Mouse (Mus musculus) left cerebral cortex, postnatal 4 days (tissue): ENCODE data around the gene Gak. TPM values are rescaled to one million over a fixed set of nuclear protein-coding genes. Genes with fewer than 3 reads are reported as not detected.
"Not testable (repeated sequence)": the region's sequence is repeated elsewhere in the genome, so short reads cannot be mapped to it uniquely, and the experiment has no call there.

ENCODE experiments used
- DNase-seq: peaks from one replicate; pipeline ENCODE4 v3.0.0-alpha.2; 2022
- intact Hi-C: fragments of 180-260 bp; cut with DNase I; formaldehyde crosslinking; loops from one replicate; pipeline ENCODE4 v1.15.1; 2025
- total RNA-seq, 2 experiments: library from RNA; stranded (reverse); gene quantifications; 2 replicates each; pipeline ENCODE4 v1.2.3; 2021

Gak gene
- total RNA-seq, 2 experiments from 2014 or later = 72.0 to 78.4 TPM

- intact Hi-C loops = no loop called here
Measured at GRCm38 (mm10) chr5:108657406-108657805, 27.9 kb upstream of the Gak start.

DNA sequence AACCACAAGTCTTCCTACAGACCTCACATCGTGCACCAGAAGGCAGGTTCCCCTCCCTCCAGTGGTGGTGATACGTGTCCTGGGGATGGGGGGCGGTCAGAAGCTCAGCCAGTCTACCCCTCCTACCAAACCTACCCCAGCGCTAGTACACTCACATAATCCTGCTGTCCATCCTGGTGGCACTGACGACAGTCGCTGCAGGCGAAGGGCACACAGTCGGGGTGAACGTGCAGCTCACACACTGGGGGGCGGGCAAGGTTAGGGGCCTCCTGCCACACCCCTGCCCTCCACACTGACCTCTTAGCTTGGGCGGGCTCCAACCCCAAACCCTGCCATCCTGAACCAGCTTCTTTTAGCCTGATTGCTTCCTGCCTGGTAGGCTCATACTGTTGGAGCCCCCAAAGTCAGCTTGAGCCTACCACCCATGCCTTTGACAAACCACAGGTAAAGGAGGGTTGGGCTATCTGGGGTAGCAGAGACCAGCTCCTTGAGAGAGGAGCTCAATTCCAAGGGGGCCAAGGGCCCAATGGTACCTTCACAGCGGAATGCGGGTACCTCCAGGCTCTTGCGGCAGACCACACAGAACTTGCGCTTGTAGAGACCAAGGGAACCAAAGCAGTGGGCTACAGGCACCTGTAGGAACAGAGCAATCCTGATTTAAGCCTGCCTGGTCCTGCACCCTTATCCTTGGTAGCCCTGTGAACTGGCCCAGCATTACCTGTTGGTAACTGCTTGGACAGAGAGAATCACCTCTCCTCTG, 26.5 kb upstream of the Gak start:
- no peak for DNase-seq
- intact Hi-C loops = no loop called here

More at GRCm38 (mm10) chr5:108657406-108657805, 27.9 kb upstream of the Gak start:
- DNase-seq = no peak

DNA sequence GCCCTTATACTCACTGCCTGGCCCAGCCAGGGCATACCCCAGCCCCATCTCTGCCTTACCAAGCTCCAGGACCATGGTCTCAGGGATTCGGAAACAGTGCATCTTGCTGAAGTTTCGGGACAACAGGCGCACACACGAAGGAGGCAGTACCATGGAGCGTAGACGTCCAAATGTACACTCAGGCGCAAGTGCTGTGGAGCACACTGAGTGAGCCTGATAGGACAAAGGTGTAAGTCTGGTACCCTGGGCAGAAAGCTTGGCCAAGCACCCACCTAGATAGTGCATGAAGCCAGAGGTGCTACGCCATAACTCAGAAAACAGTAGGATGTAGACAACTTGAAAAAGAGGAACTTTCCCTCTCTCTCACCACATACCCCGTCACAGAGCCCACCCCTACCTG, 25.8 kb upstream of the Gak start:
- intact Hi-C loops = no loop called here
- no peak for DNase-seq

DNA sequence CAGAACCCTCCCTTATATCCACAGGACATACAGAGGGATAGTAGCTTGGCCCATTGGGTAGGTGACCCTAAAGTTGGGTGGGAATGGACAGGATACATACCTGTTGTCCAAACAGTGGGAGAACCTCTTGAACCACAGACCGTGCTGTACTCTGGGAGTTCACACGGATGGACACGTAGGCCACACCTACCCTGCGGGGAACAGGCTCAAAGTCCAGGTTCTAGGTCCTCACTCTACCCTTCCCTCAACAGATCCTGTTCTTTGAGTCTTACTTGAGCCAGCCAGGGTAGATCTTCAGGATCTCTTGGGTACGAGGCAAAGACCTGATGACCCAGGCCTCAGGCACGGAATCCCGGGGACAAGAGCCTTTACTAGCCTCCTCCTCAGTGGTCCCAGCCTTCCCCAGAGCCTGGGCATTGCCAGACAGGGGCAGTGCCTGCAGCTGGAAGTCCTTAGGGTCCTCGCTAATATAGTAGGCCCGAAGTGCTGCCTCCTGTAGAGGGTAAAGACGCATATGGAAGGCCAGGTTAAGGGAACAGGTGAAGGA, 25.0 kb upstream of the Gak start:
- no peak for DNase-seq
- intact Hi-C loops = no loop called here

DNA sequence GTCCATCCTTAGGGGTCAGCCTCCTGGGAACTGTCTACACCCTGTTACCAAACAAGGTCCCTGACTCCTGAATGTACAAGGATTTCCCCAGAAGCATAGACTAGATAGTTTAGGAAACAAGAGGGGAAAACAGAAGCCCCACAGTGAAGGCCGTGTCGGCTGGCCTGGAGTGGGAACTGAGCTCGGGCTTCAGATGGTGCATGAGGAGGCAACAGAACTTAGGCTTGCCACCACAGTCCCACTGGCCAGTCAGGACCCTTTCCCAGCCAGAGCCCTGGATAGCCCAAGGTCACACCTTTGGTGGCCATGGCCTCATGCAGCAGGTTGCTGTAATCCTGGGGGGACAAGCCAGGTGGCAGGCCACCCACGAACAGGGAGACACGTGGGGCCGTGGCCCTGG, 23.8 kb upstream of the Gak start:
- no peak for DNase-seq
- intact Hi-C loops = no loop called here

DNA sequence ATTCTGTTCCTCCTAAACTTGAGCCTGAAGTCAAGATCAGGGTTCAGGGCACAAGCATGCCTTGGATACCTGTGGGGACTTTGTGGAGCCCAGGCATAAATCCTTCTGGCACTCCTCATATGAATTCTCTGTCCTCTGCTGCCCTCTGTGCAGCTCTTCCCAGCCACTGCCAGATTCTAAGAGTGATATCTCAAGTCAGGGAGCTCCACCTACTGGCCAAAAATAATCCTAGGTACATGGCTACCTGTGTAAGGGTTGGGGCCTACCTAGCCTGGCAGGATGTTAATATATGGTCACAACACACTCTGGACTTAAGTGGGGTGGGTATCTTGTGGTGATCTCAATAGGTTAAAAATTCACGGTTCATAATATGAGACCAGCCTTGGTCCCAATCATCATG, 22.3 kb upstream of the Gak start:
- intact Hi-C loops = no loop called here
- DNase-seq = peak; percentile 51

- intact Hi-C loops = no loop called here
- no peak for DNase-seq
Measured at GRCm38 (mm10) chr5:108651136-108651720, 21.7 kb upstream of the Gak start.

- intact Hi-C loops = no loop called here
- DNase-seq = no peak
Measured at GRCm38 (mm10) chr5:108650341-108650740, 20.8 kb upstream of the Gak start.

DNA sequence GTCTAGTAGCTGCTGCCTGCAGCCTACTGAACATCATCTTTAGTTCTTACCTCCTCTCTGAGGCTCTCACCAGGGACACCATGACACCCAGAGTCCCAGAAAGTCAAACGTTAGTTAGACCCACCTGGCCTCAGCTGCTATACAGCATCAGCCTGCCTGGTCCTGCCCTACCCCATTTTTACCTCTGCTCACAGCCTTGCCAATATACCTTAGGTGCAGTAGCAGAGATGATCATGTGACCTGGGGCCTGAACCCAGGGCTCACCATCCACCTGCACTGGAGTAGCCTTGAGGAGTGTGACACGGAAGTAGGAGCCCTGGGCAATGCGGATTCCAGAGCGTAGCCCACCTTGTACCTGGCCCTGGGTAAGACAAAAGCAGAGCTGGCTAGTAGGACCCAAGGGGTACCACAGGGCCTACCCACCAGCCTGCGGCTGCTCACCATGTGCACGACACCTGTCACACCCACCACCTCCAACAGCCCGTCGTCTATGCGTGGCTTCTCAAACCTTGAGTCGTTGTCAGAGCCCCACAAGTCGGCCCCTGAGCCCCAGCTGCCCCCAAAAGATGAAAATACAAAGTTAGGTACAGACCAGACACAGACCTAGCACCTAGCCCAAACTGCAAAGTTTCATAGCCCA, 19.5 kb upstream of the Gak start:
- intact Hi-C loops = no loop called here
- DNase-seq = no peak

- DNase-seq = no peak
- intact Hi-C loops = no loop called here
Measured at GRCm38 (mm10) chr5:108647820-108648465, 18.4 kb upstream of the Gak start.

DNA sequence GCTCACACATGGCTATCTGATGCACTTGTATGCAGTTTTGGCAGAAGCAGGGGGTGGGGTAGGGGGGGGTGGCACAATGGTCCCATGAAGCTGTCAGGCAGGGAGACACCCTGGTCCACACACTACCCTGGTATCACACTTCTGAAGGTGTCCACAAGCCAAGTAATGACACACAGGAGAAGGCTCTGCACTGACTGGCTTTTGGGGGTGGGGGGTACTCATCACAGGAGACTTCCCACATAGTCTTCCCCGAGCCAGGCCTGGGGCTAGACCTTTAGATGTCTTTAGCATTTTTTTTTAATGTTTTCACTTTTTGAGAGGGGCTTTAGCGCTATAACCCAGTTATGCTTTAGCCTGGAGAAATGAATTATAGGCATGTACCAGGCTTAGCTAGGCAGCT, 17.8 kb upstream of the Gak start:
- no peak for DNase-seq
- intact Hi-C loops = no loop called here

DNA sequence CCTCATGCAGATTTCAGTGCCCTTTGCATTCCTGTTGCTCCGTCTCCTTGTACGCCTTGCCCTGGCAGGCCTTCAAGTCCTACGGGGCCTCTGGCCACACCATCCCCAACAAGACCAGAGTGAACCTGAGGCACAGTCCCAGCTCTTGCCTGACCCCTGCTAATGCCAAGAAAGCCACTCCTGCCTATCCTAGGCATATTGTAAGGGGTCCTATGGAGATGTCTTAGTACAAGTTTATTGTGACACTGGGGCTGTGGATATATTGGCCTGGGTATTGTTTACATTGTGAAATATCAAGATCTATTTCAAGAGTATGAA, 16.7 kb upstream of the Gak start:
- DNase-seq = no peak
- intact Hi-C loops = no loop called here

DNA sequence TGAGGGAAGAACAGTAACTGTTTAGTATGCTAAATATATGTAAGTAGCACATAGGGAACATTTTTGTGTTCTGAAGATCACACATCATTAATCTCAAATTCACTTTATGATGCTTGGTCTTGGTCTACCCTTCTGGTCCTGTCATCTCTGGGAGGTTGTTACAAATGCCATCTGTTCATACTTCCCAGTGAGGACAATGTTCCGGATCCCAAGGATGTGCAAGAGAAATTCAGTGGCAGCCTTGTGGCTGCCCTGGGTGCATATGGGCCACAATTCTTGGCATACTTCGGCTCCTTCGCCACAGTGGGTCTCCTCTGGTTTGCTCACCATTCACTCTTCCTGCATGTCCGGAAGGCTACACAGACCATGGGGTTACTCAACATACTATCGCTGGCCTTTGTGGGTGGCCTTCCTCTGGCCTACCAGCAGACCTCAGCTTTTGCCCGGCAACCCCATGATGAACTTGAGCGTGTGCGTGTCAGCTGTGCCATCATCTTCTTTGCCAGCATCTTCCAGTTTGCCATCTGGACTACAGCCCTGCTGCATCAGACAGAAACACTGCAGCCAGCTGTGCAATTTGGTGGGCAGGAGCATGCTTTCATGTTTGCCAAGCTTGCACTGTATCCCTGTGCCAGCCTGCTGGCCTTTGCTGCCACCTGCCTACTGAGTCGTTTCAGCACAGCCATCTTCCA, 16.2 kb upstream of the Gak start:
- DNase-seq = peak; percentile 82
- intact Hi-C loops = no loop called here

GRCm38 (mm10) chr5:108643674-108644073, 14.1 kb upstream of the Gak start:
- intact Hi-C loops = no loop called here
- no peak for DNase-seq

- intact Hi-C loops = no loop called here
- DNase-seq = no peak
Measured at GRCm38 (mm10) chr5:108636172-108636571, 6.6 kb upstream of the Gak start.

DNA sequence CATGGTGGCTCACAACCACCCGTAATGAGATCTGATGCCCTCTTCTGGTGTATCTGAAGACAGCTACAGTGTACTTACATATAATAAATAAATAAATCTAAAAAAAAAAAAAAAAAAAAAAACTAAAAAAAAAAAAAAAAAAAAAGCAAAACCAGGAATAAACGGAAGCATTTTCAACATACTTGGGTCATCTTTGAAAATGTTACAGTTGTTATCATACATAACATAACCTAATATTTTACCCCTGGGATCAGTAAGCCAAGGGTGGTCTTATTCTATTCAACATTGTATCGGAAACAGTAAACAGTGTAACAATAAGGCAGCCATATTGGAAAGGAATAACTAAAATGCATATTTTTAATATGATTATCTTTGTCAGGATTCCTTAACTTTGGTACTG, 4.5 kb upstream of the Gak start:
- intact Hi-C loops, DNase-seq: not testable (repeated sequence)

- peak; percentile 55 for DNase-seq
- intact Hi-C loops = no loop called here
Measured at GRCm38 (mm10) chr5:108633676-108634075, 4.1 kb upstream of the Gak start.

DNA sequence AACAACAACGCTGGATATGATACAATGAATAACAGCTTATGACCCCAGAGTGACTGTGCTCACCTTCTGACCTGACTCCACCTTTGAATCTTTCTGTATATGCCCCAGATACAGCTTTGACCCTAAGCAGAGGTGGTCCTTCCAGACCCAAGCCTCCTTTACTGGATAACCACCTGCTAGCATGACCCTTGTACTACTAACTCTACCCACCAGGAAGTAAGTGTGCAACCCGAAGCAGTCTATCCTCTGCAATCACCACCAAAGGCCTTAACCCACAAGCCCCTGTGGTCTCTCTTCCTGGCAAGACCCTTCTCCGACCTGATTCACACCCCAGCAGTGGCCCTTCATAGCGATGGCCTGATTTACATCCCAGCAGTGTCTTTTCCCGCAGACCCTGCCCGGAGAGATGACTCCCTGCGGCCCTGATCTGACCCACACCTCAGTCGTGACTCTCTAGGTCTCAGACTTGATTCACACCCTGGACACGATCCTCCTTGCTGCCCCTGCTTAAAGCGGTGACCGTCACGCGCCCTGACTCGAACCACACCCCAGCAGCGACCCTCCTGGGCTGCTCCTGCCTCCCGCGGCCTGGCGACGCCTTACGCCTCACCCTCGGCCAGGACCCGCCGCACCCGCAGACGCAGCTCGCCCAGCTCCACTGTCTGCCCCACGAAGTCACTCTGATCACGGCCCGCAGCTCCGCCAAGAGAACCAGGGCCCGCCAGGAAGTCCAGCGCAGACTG, 493 bp downstream of the Gak start:
- no peak for DNase-seq
- intact Hi-C loops = no loop called here

- no peak for DNase-seq
- intact Hi-C loops = no loop called here
Measured at GRCm38 (mm10) chr5:108626050-108626660, 3.4 kb downstream of the Gak start.

- intact Hi-C loops = no loop called here
- DNase-seq = no peak
Measured at GRCm38 (mm10) chr5:108621870-108622269, 7.7 kb downstream of the Gak start.
